Mouse (Mus musculus) adrenal gland, postnatal 25 days (tissue): ENCODE measurements around the gene Nuak1. TPM values are rescaled to one million over a fixed set of nuclear protein-coding genes. Genes with fewer than 3 reads are reported as not detected.

Source experiments
- DNase-seq: peaks from one replicate; pipeline ENCODE4 v3.0.0; 2021; ENCODE audit warnings: mixed read lengths
- total RNA-seq: library from RNA; stranded (reverse); gene quantifications from 2 replicates; pipeline ENCODE4 v1.2.3, GENCODE M21; 2021

The Nuak1 gene
- total RNA-seq, 1 experiment from 2014 or later: 7.8 TPM

DNA sequence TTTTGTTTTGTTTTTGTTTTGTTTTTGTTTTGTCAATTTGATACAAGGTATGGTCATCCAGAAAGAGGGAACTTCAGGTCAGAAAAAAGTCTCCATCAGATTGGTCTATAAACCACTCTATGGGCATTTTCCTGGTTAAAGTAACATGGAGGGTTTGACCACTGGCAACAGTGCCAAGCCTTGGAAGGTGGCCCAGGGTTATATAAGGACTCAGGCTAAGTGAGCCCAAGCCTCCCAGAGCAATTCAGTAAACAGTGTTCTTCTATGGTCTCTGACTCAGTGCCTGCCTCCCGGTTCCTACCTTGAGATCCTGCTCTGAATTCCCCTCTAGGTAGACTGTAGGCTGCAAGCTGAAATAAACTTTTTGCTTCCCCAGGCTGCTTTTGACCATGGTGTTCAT lies 61.0 kb downstream of the Nuak1 start:
- no peak for DNase-seq

DNA sequence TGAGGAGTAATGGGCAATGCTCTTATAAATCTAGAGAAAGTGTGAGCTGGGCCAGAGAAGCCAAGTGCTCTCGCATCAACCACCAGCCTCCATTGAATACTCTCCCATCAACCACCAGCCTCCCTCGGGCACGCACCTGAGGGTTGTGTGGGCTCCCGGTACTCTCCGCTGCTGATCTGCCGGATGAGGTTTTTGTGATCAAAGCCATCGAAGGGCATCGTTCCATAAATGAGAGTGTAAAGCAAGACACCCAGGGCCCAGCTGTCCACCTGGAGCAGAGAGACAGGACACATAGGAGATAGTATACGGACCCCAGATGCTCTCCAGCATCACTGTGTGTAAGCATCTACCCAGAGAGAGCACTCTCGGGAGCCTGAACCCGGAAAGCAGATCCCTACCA lies 62.4 kb downstream of the Nuak1 start:
- DNase-seq: no peak

DNA sequence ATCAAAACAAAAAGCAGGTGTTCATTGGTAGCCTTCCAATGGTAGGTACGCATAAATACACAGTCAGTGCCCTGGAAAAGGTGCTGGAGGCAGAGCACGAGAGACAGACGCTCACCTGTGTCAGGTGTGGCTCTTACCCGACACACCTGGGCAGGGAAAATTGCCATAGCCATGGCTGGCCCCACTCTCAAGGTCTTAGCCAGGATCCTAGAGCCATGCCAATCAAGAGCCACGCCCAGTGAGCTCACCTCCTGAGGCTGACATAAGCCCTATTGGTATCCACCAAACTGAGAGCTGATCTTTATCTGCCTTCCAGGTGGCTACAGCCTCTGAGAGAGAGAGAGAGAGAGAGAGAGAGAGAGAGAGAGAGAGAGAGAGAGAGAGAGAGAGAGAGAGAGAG lies 64.1 kb downstream of the Nuak1 start:
- DNase-seq: no peak

DNA sequence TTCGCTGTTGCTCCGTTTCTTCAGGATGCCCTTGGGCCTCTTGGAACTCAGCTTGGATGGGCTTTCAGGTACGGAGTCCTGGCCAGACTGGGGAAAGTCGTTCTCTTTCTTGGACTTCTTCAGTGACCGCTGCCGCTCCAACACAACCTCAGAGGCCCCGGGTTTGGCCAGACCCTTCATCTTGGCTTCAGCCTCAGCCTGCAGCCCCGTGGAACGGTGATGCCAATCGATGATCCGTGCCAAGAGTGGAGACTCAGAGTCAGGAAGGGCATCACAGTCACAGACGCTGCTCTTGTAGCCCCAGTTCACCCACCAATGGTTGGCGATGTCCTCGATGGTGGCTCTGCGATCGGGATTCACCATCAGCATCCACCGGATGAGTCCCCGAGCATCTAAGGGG lies 65.4 kb downstream of the Nuak1 start:
- DNase-seq: no peak

DNA sequence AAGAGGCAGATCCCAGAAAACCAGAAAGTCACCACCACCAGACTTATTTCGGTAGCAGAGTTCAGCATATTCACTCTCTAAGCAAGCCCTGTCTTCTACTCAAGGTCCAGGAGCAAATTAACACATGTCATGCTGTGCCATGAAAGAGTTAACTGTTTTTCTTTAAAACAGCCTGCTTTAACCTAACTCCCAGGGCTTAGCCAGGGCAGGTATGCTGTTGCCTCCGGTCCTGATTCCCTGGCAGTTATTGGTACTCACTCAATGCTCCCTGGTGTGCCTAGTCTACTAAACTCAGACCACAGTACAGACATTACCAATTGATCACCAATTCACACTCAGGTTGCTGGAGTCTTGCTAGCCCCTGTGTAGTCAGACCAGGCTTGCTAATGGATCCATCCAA lies 66.9 kb downstream of the Nuak1 start:
- no peak for DNase-seq

DNA sequence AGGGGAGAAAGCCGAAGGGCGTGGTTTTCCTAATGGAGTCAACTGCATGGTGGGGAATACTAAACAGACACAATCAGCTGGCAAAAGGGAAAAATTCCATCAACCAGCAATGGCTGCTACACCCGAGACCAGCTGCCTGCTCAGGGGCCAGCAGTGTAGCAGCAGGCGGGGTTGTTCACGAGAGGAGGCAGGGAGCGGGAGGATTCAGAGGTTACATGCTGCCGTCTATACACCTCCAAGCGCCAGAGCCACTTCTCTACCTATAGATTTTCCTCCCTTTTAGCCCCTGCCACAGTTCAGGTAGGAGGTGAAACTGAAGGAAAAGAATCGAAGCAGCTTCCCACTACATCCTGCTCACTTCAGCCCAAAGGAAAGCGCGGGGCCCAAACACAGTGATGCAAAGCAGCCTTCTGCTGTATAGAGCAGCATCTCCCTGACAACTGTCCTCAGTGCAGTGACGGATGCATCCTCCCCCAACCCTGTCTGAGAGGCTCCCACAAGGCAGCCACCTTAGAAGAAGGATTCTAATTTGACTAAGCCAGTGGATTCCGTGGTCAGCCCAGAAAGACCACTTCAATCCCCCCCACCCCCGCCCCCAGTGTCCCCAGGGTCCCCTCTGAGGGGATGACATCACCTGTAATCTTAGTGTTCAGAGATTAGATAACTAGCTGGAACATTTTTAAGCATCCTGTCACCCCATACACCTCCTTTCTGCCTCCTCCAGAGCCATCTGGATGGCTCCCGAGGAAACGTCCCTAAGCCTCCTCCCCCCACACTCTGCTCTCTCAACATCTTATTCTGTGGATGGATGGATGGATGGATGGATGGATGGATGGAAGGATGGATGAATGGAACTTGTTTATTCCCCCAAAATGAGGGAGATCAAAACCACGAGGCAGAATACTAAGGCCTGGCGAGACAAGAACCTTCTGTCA lies 68.0 kb downstream of the Nuak1 start:
- no peak for DNase-seq

DNA sequence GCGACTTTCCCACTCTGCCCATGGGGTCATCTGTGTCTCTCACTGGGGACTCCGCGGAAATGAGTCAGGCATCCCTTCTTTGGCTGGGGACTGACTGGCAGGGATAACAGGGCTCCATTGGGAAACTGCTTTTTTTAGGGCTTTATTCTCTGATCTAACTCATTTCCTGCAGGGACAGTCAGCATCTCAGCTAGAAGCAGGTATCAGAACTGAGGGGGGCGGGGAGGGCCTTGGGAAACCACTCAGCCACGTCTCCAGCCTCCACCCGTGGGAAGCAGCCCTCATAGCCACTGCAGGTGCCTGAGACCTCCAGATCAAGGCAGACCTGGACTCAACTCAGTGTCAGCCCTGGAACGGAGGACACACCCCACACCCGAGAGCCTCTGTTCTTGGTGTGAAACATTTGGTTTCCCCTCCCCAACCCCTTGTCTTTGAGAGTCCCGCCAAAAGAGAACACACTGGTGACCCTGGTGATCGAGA lies 68.7 kb downstream of the Nuak1 start:
- DNase-seq: no peak

DNA sequence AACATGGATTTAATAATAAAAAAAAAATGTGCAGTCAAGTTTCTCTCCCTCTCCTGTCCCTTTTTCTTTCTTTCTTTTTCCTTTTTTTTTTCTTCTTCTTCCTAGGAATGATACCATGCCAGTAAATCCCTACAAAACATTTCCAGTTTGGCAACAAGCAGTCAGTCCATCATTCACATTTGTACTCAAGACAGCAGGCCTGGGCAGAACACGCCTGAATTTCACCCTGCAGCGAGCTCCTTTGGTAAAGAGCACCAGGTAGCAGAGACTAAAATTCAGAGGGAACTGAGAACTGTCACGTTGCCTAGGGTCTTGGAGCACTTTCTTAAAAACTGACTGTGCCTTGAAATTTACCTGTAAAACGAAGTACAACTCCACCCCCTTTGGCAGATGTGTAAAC lies 69.2 kb downstream of the Nuak1 start:
- no peak for DNase-seq

DNA sequence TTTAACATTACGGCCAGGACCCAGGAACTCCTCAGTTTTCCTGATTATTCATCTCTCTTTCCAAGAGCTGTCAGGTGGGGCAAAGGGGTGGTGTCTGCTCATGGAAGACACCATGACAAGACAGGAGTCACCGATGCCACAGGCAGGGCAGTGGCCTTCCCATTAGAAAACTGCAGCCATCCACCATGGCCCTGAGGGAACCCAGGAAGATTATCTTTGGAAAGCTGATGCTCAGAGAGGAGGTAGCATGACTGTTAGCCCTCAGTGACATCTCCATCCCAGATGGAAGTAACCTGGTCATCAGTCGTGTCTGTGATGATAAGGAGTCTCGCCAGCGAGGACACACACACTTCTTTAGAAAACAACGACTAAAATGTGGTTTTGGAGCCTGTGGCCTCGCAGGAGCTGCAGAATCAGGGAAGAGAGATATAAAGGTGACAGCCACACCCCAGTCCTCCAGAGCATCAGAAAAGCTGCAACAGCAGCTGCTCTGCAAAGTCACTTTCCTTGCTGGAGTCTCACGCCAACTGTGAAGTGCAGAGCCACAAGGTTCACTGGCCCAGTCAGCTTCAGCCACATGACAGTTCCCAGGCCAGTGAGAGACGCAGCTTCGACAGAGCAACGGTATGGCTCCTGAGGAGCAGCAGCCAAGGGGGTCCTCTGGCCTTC lies 70.6 kb downstream of the Nuak1 start:
- DNase-seq: no peak

DNA sequence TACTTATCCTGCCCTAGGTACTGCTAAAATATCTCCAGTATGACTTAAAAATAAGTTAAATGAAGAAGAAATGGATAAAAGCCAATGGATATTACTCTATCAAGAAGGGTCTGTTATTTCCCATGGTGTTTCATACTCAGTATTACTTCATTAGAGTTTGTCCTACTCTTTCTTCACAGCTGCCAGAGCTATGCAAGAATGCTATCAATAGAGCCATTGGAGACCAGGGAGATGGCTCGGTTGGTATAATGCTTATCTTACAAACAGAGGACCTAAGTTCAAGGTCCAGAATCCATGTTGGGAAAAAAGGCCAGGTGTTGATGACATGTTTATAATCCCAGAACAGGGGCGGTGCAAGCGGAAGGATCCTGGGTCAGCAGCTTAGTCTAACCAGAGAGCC lies 72.2 kb downstream of the Nuak1 start:
- DNase-seq: no peak

DNA sequence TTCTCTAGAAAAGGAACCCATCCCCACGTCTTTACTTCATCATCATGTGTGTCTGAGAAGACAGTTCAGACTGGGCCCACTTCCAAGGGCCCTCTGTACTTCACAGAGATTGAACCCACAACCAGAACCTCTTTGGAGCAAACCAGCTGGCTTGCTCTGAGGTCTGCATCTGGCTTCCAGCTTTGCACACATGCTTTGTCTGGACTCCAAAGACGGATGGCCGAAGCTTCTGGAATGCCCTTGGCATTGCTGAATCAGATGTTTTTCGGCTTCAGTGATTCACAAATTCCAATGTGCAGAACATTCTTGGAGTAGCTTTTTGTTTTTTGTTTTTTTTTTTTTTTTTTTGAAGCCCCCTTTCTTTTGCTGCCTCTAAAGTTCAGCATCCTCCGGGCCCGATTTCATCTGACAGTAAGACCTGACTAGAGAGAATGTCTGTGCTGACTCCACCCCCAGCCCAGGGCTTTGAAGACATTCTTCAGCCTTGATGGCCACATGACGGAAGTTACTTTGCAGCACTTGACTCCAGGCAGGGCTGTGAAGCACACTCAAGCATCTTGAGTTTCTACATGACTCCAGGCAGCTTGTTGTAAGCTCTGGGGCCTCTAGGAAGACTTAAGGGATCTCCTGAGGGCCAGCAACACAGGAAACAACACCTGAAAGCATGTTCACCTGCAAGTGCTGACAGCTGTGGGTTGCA lies 75.1 kb downstream of the Nuak1 start:
- DNase-seq: no peak

DNA sequence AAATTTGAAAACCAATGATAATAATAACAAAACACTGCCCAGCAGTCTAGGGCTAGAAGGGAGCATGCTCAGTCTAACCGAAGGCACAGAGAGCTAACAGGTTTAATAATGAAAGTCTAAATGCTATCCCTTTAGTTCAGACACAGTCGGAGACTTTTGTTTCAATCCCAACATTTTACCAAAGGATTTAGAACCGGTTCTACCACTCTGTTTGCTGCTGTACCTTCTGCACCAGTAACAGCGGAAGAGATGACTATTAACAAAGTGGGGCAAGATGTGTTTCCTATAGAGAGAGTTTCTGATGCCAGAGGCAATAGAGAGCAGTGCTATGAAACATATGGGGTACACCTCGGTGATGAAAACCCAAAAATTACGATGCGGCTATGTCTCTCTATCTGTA lies 76.6 kb downstream of the Nuak1 start:
- DNase-seq: no peak

DNA sequence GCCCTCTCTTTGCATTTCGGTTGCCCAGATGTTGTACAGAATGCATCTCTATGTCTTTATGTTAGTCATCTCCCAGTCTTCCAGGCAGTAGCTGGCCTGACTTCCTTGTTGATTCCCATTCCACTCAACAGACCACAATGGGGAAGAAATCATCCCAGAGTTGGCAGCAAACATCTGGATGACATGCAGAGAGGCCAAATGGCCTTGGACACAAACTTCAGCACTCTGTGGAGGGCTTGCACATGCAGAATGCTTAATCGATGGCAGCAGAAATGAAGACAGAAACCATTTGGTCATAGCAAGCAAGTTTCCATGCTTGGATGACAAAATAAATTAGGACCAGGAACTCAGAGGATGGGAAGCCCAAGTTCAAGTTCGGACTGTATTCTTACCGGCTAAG lies 79.4 kb downstream of the Nuak1 start:
- DNase-seq: no peak

DNA sequence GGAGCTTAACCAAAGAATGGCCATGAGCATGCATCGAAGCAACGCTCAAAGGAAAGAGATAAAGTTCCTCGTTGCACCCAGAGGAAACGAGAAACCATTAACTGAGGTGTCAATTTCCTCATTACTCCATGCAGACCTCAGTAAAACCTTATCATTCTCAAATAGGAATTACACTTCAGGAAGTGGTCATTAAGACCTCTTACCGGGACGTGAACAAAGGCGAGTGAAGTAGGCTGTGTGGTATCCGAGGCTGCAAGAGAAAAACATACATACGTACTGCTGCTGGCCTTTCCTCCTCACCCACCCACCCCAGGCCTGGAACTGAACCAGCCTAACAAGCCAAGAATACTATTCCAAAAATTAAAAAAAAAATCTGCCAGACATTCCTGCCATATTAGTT lies 80.0 kb downstream of the Nuak1 start:
- no peak for DNase-seq

DNA sequence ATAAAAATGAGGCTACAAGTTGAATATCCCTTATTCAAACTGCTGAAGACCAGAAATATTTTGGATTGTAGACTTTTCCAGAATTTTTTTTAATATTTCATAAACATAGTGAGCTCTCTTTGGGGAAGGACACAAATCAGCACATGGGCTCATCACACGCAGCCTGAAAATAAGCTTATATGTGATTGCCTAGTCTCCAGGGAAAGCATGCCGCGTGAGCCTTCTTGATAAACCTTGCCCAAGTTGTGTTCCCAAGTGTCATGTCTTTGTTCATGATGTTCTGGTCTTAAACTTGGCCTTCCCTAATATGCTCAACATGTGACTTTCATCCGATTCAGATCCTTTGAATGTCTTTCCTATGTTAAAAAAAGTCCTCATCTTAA lies 81.7 kb downstream of the Nuak1 start:
- no peak for DNase-seq

DNA sequence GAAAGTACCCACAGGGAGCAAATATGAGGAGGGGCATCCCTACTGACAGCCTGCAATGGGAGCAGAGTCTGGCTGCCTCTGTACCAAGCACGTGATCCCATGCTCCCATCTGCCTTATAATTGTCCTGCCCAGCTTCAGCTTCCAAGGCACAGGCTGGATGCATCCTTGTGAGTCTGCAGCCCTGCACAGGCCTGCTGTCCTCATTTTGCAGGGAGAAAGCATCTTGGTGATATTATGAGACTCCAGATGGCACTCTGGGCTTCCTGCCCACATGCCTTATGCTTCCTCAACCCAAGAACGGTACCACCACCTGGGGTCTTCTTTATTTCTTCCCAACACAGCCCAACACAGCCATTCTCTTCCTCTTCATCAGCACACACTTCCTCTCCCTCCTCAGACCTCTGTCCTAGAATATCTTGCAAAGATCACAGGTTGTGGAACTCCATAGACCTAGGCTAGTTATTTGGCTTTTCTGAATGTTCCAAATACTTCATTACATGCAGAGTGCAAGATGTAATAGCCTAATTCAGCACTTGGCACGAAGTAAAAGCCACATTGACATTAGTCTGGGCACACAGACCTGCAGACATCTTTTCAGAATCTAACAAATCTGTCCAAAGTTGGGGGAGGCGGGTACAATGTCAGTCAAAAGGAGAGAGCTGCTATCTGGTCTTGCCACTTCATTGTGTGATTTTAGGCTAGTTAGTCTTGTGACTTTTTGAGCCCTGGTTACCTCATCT lies 82.2 kb downstream of the Nuak1 start:
- DNase-seq: no peak

DNA sequence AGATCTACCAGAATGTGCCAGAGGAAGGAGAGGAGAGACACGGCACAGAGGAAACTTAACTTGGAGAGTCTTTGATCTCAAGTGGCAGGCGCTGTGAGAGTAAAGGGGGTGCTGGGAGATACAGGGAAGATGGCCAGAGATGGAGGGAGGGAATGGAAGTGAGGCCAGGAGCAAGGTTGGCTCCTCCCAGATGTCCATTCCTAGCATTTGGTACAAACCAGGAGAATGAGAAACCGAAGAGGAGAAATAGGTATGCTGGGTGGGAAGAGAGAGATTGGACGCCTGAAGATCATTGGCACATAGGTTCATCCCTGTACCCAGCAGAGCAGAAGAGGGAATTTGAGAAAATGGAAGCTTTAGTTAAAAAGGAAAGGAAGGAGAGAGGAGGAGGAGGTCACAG lies 82.8 kb downstream of the Nuak1 start:
- no peak for DNase-seq

DNA sequence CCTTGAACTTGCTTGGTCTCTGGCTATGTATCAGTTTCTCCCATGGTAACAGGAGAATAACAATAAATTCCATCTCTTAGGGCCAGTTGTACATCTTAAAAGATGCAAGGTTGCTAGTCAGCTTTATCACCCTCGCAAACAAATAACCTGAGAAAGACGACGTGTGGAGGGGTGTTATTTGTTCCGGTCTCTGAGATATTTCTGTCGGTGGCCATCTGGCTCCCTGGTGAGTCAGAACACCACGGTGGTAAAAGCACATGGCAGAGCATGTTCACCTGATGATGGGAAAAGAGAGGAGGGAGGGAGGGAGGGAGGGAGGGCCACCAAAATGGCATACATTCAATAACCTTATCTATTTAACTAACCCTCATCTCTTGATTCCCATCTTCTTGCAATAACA lies 86.1 kb downstream of the Nuak1 start:
- no peak for DNase-seq

DNA sequence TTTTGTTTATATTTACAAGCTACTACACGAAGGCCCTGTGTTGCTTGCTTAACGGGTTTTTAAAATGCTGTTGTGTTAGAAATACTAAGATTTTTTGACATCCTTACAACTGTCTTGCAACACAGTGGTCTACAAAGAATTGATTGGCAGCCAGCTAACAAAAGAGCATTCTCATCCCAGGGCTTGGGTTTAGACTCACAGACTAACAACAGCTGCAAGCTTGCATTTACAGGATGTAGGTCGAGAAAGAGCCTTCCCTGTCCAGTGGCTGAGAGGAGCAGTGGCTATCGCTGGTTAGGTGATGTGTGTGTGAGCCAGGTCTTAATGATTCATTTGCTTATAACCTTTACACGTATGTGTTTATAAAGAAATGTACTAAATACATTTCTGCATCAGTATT lies 94.7 kb downstream of the Nuak1 start:
- no peak for DNase-seq

DNA sequence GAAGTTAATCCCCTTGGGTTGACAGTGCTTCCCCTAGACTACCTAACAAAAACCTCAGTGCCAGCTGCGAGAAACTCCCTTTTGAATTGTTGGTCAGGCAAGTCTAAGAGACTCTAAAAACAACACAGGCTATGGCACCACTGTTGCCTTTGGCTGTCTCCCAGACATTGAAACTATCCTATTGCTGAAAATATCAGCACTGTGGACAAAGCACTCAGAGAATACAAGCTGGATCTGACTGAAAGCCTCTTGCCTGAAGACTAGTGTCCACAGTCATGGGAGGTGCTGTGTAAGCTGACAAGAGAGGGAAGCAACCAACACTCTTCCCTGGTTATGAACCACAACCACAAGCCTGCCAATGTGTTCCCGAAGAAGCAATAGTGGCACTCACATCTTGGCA lies 96.9 kb downstream of the Nuak1 start:
- no peak for DNase-seq

DNA sequence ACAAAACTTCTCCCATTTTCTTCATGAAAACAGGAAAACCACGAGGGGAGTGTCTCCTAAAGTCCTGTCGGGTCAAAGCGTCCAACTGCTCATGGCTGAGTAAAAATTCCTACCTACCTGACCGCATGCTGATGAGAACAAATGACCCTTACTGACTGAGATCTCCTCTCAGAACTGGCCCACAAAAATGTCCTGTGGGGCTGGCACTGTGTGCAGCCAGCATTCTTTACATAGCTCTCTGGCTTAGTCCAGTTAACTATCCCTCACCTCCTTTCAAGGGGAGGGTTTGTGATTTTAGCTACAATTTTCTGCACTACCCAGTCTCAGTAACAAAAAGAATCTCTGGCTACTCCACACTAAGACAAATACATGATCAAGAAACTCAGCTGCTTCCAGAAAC lies 100.9 kb downstream of the Nuak1 start:
- DNase-seq: no peak

DNA sequence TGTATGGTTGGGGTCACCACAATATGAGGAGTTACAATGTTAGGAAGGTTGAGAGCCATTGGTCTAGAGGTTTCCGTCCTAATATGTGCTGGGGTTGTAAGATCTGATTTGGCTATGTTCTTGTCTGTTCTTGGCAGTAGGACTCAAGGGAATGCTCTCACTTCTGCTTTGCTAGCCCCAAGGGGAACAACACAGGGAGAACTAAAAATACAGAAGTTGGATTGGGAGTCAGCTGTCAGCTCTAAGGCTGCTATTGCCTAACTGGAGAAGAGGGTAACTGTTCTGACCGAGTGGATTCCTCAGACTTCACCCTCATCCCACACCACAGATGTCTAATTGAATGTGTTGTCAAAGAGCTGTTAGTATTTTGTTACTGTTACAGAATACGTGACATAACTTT lies 101.6 kb downstream of the Nuak1 start:
- DNase-seq: no peak

DNA sequence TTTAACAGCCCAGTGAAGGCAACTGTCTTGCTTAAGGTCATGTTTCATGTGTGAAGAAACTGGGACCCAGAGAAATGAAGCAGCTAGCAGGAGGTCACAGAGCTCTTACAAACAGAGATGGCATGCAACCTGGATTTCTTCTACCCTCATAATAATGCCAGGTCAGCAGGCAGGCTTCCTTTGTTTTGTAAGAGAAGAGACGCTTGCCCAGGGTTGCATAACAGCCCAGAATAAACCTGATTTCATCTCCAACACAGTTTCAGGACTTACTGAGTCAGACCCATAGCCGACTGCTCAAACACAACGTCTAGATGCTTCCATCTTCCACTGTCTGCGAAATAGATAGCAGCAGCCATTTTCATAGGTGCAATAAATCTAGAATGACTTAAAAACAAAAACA lies 105.0 kb downstream of the Nuak1 start:
- no peak for DNase-seq
